ENCODE assay signal across 18 mouse cellular contexts in the genomic region with DNA sequence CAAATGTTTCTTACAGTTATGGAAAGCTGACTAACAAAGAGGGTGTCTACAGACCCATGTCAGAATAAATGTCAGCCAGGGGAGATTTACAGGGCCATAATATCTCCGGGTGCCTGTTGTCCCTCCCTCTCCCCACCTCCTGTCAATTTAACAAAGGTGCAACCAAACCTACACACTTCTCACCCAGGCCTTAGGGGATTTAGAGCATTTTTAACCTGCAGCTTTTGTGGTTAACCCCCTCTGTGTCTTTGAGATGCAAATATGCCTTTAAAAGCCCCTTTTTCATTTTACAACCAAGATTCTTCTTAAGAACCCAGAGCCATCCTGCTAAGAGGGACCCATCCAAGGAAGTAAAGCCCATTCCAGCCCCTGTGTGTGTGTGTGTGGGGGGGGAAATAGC.
"Had no signal": no experiment of that assay in that cellular context is flagged by ENCODE, and none has a peak within 500 bp of the region (broad histone marks: within the 10 kb centered on the region; RNA-seq: fewer than 3 reads in every experiment).

No protein-coding gene starts in this region.

- H3K27me3 ChIP-seq: midbrain, embryonic 12.5 days; neural tube, embryonic 13.5 days; neural tube, embryonic 15.5 days; stomach, embryonic 15.5 days had no signal

- H3K4me3 ChIP-seq: midbrain, embryonic 10.5 days; midbrain, embryonic 12.5 days; myocyte; neural tube, embryonic 13.5 days; neural tube, embryonic 15.5 days; stomach, embryonic 15.5 days had no signal

- DNase-seq: lung, adult 18-20 months; lung, embryonic 14.5 days; lung, postnatal 10 days; lung, postnatal 4 days; midbrain, embryonic 14.5 days; retina, postnatal 1 day; right cerebral cortex, adult 18-20 months; right cerebral cortex, postnatal 25 days; thymus, adult 2 months; thymus, postnatal 25 days; thymus, postnatal 4 days had no signal

- H3K36me3 ChIP-seq: midbrain, embryonic 10.5 days; midbrain, embryonic 12.5 days; neural tube, embryonic 13.5 days; neural tube, embryonic 15.5 days; stomach, embryonic 15.5 days had no signal

- H3K4me1 ChIP-seq: midbrain, embryonic 12.5 days; neural tube, embryonic 13.5 days; neural tube, embryonic 15.5 days; stomach, embryonic 15.5 days had no signal

- H3K9ac ChIP-seq: lung, embryonic 14.5 days; midbrain, embryonic 12.5 days; neural tube, embryonic 13.5 days; neural tube, embryonic 15.5 days; stomach, embryonic 15.5 days had no signal

- H3K9me3 ChIP-seq: midbrain, embryonic 12.5 days; neural tube, embryonic 13.5 days; neural tube, embryonic 15.5 days; stomach, embryonic 15.5 days had no signal

- H3K27ac ChIP-seq: midbrain, embryonic 10.5 days; midbrain, embryonic 12.5 days; neural tube, embryonic 13.5 days; neural tube, embryonic 15.5 days; stomach, embryonic 15.5 days; stomach, postnatal 0 days had no signal
